12 mouse cellular contexts compared by ENCODE assay signal in the genomic region with DNA sequence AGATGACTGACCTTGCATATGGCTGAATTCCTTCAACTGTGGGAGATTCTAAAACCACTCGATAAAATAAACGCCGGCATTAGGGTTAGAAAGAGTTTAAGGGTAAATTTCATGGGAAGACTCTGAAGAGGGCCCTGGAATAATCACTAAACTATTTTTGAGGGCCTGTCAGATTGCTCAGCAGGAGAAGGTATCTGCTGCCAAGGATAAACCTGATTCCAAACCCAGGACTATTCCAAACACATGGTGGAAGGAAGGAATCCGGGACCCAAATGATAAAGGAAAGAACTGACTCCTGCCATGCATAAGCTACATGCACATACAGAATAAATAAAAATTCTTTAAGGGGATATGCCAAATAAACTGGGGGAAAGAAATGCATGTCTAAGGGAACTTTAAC.
"Had no signal": no experiment of that assay in that cellular context is flagged by ENCODE, and none has a peak within 500 bp of the region (broad histone marks: within the 10 kb centered on the region; RNA-seq: fewer than 3 reads in every experiment).

No protein-coding gene starts in this region.

- DNase-seq: left cerebral cortex, postnatal 4 days; liver; liver, embryonic 13.5 days; liver, postnatal 0 days; lung, adult 18-20 months; lung, adult 2 months; lung, embryonic 14.5 days; lung, postnatal 10 days; lung, postnatal 14 days; lung, postnatal 36 days; lung, postnatal 4 days; midbrain, embryonic 14.5 days had no signal
